Mouse (Mus musculus) forebrain, embryonic 11.5 days (tissue): ENCODE measurements around the gene Snrpa. TPM values are rescaled to one million over a fixed set of nuclear protein-coding genes. Genes with fewer than 3 reads are reported as not detected.
A peak's percentile ranks its signal among the peaks of the same experiment; 100 is the strongest.

Experiments
- ATAC-seq: fragments of 200-750 bp; cut with Nextera tagmentation; replicated peaks from 2 replicates; pipeline ENCODE4 v1.8.0; 2017; ENCODE audit warnings: moderate TSS enrichment; ENCODE audit not compliant: low FRiP score
- DNase-seq: peaks from one replicate; pipeline ENCODE4 v3.0.0-alpha.2; 2017; ENCODE audit warnings: low spot score
- H3K27ac ChIP-seq: fragments of 300-500 bp; sonication (generic); 2 replicates; pipeline ENCODE4 v1.5.1; 2014; ENCODE audit warnings: low read depth, low read length
- H3K27me3 ChIP-seq: fragments of 300-500 bp; sonication (generic); 2 replicates; pipeline ENCODE4 v1.6.1; 2014; ENCODE audit warnings: mild to moderate bottlenecking, low read length, mixed read lengths; ENCODE audit not compliant: control insufficient read depth, insufficient read depth
- H3K36me3 ChIP-seq: fragments of 300-500 bp; sonication (generic); 2 replicates; pipeline ENCODE4 v1.6.1; 2014; ENCODE audit warnings: mild to moderate bottlenecking, low read length, moderate library complexity, mixed read lengths; ENCODE audit not compliant: control insufficient read depth, insufficient read depth
- H3K4me1 ChIP-seq: fragments of 300-500 bp; sonication (generic); replicated peaks from 2 replicates; pipeline ENCODE4 v1.6.1; 2014; ENCODE audit warnings: low read length, mixed read lengths; ENCODE audit not compliant: control insufficient read depth, insufficient read depth
- H3K4me2 ChIP-seq: fragments of 300-500 bp; sonication (generic); 2 replicates; pipeline ENCODE4 v1.6.1; 2014; ENCODE audit warnings: low read depth, mild to moderate bottlenecking, low read length, moderate library complexity, mixed read lengths; ENCODE audit not compliant: severe bottlenecking
- H3K4me3 ChIP-seq: fragments of 300-500 bp; sonication (generic); 2 replicates; pipeline ENCODE4 v1.5.1; 2014; ENCODE audit warnings: low read depth, low read length
- H3K9ac ChIP-seq: fragments of 300-500 bp; sonication (generic); 2 replicates; pipeline ENCODE4 v1.6.1; 2014; ENCODE audit warnings: low read length
- H3K9me3 ChIP-seq: fragments of 300-500 bp; sonication (generic); 2 replicates; pipeline ENCODE4 v1.6.1; 2016; ENCODE audit warnings: low read length, mixed read lengths; ENCODE audit not compliant: control insufficient read depth
- WGBS: fragments of 180-500 bp; shearing (Covaris S2); extraction: QIAGEN DNeasy Blood & Tissue Kit; methylation state at CpG from one replicate; pipeline ENCODE4 v1.1.7; 2014; 5-methylcytosine and 5-hydroxymethylcytosine counted together
- polyA plus RNA-seq: library from polyadenylated mRNA; unstranded; fragments of >200 nt; fragmentation: Nextera tagmentation; extraction: Ambion mirVana; gene quantifications from 2 replicates; pipeline ENCODE4 v1.2.1, GENCODE M21; 2014

Gene Snrpa
- polyA plus RNA-seq, 1 experiment from 2014 or later = 369 TPM

DNA sequence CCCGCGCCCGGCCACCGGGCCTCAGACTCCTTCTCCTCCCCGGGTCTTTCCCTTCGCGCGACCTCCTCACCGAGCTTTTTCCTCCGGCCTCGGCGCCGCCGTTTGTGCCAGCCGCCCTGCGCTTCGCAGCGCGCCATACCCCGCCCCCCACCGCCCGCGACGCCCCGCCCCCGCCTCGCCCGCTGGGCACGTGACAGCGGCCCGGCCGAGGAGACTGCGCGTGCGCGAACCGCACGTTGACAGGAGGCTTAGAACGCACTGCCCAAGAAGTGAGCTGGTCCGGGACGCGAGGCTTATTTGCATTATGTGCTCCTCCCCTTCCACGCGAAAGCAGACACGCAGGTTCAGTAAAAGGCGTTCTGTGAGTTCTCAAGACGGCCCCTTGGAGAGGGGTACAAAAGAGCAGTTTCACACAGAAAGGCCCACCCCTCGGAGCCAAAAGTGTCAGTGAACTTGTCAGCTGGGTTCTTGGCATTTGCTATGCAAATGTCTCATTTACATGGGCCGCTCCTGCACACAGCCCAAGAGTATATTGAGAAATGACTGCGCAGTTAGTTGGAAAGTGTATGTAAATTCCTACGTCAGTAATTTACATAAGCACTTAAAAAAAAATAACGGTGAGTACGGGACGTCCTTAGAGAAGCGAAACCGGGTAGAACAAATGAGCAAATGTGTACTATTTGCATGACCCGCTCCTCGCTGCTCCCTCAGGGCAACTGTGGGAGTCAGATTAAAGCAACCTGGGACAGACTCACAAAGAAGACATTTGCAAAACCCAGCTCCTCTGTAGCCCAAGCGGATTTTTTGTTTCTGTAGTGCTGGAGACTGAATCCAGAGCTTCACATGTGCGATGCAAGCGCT lies 29.2 kb downstream of the Snrpa start, which contains the start of gene Egln2:
Gene Egln2 (minus strand): TSS at position 189 of the 861 bp plus-strand sequence.
- Histone ChIP-seq H3K9me3 (no peaks in the 10 kb centered on the region), H3K4me1 (peaks cover 23% of the 10 kb centered on the region), H3K27me3 (no peaks in the 10 kb centered on the region), H3K9ac (peak within 1 kb of the TSS; percentile 83), H3K36me3 (no peaks in the 10 kb centered on the region; the same call in 1 of the 2 replicates), H3K27ac (peak within 1 kb of the TSS; percentile 96), H3K4me2 (peak within 1 kb of the TSS; percentile 70), H3K4me3 (peak within 1 kb of the TSS; percentile 77)
- 2% methylated on average over 53 of the region's 61 CpGs for WGBS
- peak; percentile 98 for DNase-seq
- ATAC-seq = peak; percentile 85

DNA sequence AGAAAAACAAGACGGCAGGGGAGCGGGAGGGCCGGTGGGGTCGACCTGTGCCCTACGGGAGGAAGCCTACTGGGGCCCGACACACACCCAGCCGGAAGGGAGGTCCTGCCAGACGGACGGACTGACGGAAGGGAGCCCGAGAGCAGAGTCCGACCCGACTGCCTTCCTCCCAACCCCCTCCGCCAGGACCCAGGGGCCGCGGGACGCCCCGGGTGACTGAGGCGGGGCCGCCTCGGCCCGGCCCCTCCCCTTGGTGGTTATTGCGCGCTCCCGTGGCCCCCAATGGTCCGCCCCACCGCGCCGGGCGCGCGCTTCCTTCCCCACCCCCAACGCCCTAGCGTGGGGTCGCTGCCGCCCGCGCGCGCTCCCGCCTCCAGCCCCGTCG lies 29.9 kb downstream of the Snrpa start:
- under 1% methylated on average over 29 of the region's 43 CpGs for WGBS
- Histone ChIP-seq H3K4me1 (peaks cover 25% of the 10 kb centered on the region), H3K27ac (peak overlapping the region; percentile 96), H3K27me3 (no peaks in the 10 kb centered on the region), H3K9me3 (no peaks in the 10 kb centered on the region), H3K36me3 (no peaks in the 10 kb centered on the region; the same call in 1 of the 2 replicates), H3K4me3 (peak overlapping the region; percentile 77), H3K4me2 (peak overlapping the region; percentile 70), H3K9ac (peak overlapping the region; percentile 83)
- ATAC-seq (peak; percentile 80), DNase-seq (peak; percentile 91)

DNA sequence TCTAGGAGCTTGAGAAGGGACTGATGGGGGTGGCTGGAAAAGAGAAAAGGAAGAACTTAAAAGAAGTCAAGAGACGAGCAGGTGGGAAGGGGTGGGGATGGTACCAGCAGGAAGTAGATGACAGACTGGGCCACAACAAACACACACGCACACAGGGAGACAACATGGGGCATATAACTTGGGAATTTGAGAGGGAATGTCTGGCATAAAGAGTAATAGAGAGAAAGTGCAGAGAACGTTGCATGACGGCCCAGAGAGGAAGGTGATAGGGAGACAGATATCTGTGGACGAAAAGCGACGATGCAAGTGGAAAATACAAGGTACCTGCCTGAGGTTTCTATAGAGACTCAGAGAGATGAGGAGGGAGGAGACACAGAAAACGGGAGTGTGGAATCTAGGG lies 30.4 kb downstream of the Snrpa start:
- Histone ChIP-seq H3K9me3 (no peaks in the 10 kb centered on the region), H3K9ac (peak overlapping the region; percentile 83), H3K27ac (peak overlapping the region; percentile 96), H3K4me2 (peak overlapping the region; percentile 70), H3K36me3 (no peaks in the 10 kb centered on the region; the same call in 1 of the 2 replicates), H3K4me3 (peak overlapping the region; percentile 77), H3K27me3 (no peaks in the 10 kb centered on the region), H3K4me1 (peaks cover 25% of the 10 kb centered on the region)
- 6% methylated on average over 8 of the region's 8 CpGs for WGBS
- DNase-seq (no peak), ATAC-seq (peak; percentile 8)

- ATAC-seq (no peak), DNase-seq (no peak)
- Histone ChIP-seq H3K36me3 (no peaks in the 10 kb centered on the region; the same call in 1 of the 2 replicates), H3K27ac (no peak overlapping the region), H3K4me2 (peak overlapping the region; percentile 70), H3K9ac (peak overlapping the region; percentile 83), H3K4me3 (peak overlapping the region; percentile 77), H3K27me3 (no peaks in the 10 kb centered on the region), H3K4me1 (peaks cover 26% of the 10 kb centered on the region), H3K9me3 (no peaks in the 10 kb centered on the region)
- 81% methylated on average over 23 of the region's 23 CpGs for WGBS
Measured at GRCm38 (mm10) chr7:27165007-27165655, 30.9 kb downstream of the Snrpa start.

DNA sequence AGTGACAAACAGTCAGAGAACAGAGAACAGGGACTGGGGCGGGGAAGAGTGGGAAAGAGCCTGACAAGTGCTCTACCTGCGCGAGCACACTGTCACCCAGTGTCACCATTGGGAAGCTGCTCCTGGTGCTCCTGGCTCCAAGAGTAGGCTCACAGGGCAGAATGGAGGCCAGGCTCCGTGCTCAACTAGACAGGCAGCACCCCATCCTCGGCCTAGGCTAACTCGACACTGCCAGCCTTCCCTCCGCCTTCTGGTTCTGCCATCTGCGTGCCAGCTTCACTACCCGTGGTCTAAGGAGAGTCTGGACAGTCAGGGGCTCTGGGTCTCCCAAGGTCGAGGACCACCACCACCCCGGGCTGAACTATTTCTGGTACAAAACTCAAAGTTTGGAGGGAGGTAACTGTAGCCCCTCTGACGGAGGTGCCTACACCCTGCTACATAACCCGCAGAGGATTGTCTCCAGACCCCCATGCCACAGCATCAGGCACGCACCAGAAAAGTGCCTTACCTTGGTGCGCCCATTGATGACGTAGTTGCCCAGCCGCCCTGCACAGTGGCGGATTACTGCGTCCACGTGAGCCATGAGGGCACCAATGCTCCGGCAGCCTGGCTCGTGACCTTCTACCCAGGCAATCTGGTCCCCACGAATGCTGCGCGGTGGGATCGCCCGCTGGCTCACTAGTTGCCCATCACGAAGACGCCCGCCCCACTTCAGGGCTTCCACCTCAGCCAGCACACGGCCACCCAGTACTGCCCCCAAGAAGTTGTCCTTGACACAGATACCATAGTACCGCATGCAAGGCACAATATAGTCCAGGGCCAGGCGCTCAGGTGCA lies 31.7 kb downstream of the Snrpa start:
- Histone ChIP-seq H3K4me1 (peaks cover 26% of the 10 kb centered on the region), H3K27ac (no peak overlapping the region), H3K9ac (no peak overlapping the region; the same call in 1 of the 2 replicates), H3K36me3 (no peaks in the 10 kb centered on the region; the same call in 1 of the 2 replicates), H3K27me3 (no peaks in the 10 kb centered on the region), H3K9me3 (no peaks in the 10 kb centered on the region), H3K4me3 (no peak overlapping the region), H3K4me2 (peak overlapping the region; percentile 70; the same call in 1 of the 2 replicates)
- DNase-seq = no peak
- ATAC-seq = no peak
- 86% methylated on average over 33 of the region's 33 CpGs for WGBS

DNA sequence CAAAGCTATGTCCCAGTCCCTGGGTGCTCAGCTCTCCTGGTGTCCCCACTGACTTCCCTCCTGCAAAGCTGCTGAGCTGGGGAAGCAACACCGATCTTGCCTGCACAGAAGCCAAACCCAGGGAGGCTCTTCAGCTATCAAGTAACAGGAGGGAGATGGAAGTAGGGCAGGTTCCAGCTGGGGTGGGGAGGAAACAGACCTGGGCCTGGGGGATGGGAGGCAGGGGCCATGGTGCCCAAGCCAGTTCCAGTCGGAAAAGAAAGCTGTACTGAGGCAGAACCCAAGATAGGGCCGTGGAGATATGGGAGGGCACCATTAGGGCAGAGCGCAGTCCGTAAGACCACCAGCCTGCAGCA lies 32.6 kb downstream of the Snrpa start:
- Histone ChIP-seq H3K9ac (0 out of 2 replicates have a peak overlapping the region, but pooled peaks have one; percentile 23), H3K4me3 (no peak overlapping the region), H3K36me3 (peaks cover 3% of the 10 kb centered on the region; the same call in 1 of the 2 replicates), H3K9me3 (no peaks in the 10 kb centered on the region), H3K27me3 (no peaks in the 10 kb centered on the region), H3K4me1 (peaks cover 26% of the 10 kb centered on the region), H3K4me2 (no peak overlapping the region), H3K27ac (no peak overlapping the region)
- DNase-seq (no peak), ATAC-seq (no peak)
- 87% methylated on average over 5 of the region's 5 CpGs for WGBS

- no peak for DNase-seq
- Histone ChIP-seq H3K9me3 (no peaks in the 10 kb centered on the region), H3K4me3 (no peak overlapping the region), H3K4me1 (peaks cover 26% of the 10 kb centered on the region), H3K36me3 (peaks cover 6% of the 10 kb centered on the region; the same call in 1 of the 2 replicates), H3K4me2 (no peak overlapping the region), H3K27me3 (no peaks in the 10 kb centered on the region), H3K27ac (no peak overlapping the region), H3K9ac (no peak overlapping the region)
- WGBS = 86% methylated on average over 5 of the region's 5 CpGs
- ATAC-seq = no peak
Measured at GRCm38 (mm10) chr7:27162780-27163449, 33.2 kb downstream of the Snrpa start.
